Mouse (Mus musculus) neural tube, embryonic 10.5 days (tissue): ENCODE results near the gene Smarce1.

ENCODE experiments used
- DNase-seq: peaks from one replicate; pipeline ENCODE4 v3.0.0-alpha.2; 2017; ENCODE audit warnings: low spot score; ENCODE audit errors: extremely low spot score

Gene Smarce1

GRCm38 (mm10) chr11:99169438-99169837, 61.4 kb downstream of the Smarce1 start:
- DNase-seq, result no peak

- no peak for DNase-seq
Observed at GRCm38 (mm10) chr11:99168030-99168474, 62.8 kb downstream of the Smarce1 start.

- no peak for DNase-seq
Observed at GRCm38 (mm10) chr11:99167576-99167975, 63.2 kb downstream of the Smarce1 start.

GRCm38 (mm10) chr11:99166241-99166640, 64.6 kb downstream of the Smarce1 start:
- DNase-seq, result no peak

- no peak for DNase-seq
Observed at GRCm38 (mm10) chr11:99165031-99165752, 65.6 kb downstream of the Smarce1 start.

- DNase-seq, result no peak
Observed at GRCm38 (mm10) chr11:99162972-99163686, 67.7 kb downstream of the Smarce1 start.

GRCm38 (mm10) chr11:99161648-99162047, 69.2 kb downstream of the Smarce1 start:
- no peak for DNase-seq

GRCm38 (mm10) chr11:99160228-99160627, 70.6 kb downstream of the Smarce1 start:
- no peak for DNase-seq
